Mouse (Mus musculus): ENCODE data around the gene Cps1.

DNA sequence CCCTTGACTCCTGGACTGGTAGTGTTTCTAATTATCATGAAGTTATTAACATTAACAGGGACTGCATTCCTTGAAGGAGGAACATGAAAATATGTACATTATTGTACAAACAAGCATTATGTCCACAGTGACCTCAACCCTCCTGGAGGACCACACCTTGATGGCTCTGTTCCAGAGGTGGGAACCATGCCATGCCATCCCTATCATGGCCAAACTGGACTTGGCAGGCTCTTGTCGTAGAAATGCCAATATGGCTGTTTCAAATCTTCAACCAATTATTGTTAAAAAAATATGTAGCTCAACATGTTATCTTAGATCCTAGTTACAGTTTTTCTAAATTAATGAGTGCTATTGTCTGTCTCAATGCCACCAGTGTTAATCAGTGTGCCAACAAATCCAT, 116.1 kb downstream of the Cps1 start:
- TF ChIP-seq CTCF (IDR thresholded peaks at IDR 0.05; ENCODE audit: low read depth, low read length) (no peak), POLR2A (IDR thresholded peaks at IDR 0.05; ENCODE audit: borderline replicate concordance, low read depth, low read length) (no peak)
